Mouse (Mus musculus) MEL (cell line): ENCODE results near the gene Rad51b. TPM values are rescaled to one million over a fixed set of nuclear protein-coding genes. Genes with fewer than 3 reads are reported as not detected.

Experiments
- DNase-seq: peaks from one replicate; pipeline ENCODE4 v3.0.0; 2011; ENCODE audit warnings: low read depth, low spot score
- H3K27ac ChIP-seq: 2 replicates; pipeline ENCODE4 v1.5.1; 2012; ENCODE audit warnings: low read depth, mild to moderate bottlenecking, control low read depth, low read length, moderate library complexity; ENCODE audit not compliant: control insufficient read depth
- H3K27me3 ChIP-seq, 2 experiments: fragments of 150-350 bp in 1 of 2; sonication (generic) in 1 of 2; 2 replicates each; pipeline ENCODE4 v1.6.1; 2012; ENCODE audit warnings: low read length in 2 of 2, mild to moderate bottlenecking in 2 of 2, improper control_type of control experiment in 1 of 2, moderate library complexity in 1 of 2; ENCODE audit not compliant: insufficient read depth in 2 of 2, control insufficient read depth in 1 of 2
- H3K36me3 ChIP-seq, 2 experiments: 2 replicates each; pipeline ENCODE4 v1.6.1; 2012 to 2014; ENCODE audit warnings: low read length in 2 of 2, improper control_type of control experiment in 1 of 2, inconsistent platforms in 1 of 2, mild to moderate bottlenecking in 1 of 2; ENCODE audit not compliant: insufficient read depth in 2 of 2, control insufficient read depth in 1 of 2
- H3K4me1 ChIP-seq, 2 experiments: fragments of 150-350 bp in 1 of 2; sonication (generic) in 1 of 2; 2 replicates each; pipeline ENCODE4 v1.6.1; 2012; ENCODE audit warnings: low read length in 2 of 2, improper control_type of control experiment in 1 of 2, mild to moderate bottlenecking in 1 of 2; ENCODE audit not compliant: insufficient read depth in 2 of 2, control insufficient read depth in 1 of 2
- H3K4me3 ChIP-seq, 2 experiments: fragments of 150-350 bp in 1 of 2; sonication (generic) in 1 of 2; 2 replicates each; pipeline ENCODE4 v1.5.1; 2012; ENCODE audit warnings: low read depth in 2 of 2, low read length in 2 of 2, mild to moderate bottlenecking in 2 of 2, moderate library complexity in 2 of 2, control low read depth in 1 of 2, improper control_type of control experiment in 1 of 2; ENCODE audit not compliant: control insufficient read depth in 1 of 2, insufficient read depth in 1 of 2
- H3K79me2 ChIP-seq: 2 replicates; pipeline ENCODE4 v1.6.1; 2012; ENCODE audit warnings: mild to moderate bottlenecking, low read length, moderate library complexity; ENCODE audit not compliant: control insufficient read depth, poor library complexity, insufficient read depth
- H3K9ac ChIP-seq: 2 replicates; pipeline ENCODE4 v1.6.1; 2012; ENCODE audit warnings: low read depth, mild to moderate bottlenecking, control low read depth, low read length, moderate library complexity; ENCODE audit not compliant: control insufficient read depth, poor library complexity, severe bottlenecking
- H3K9me3 ChIP-seq: fragments of 150-350 bp; sonication (generic); replicated peaks from 2 replicates; pipeline ENCODE4 v1.6.1; 2012; ENCODE audit warnings: mild to moderate bottlenecking, low read length, improper control_type of control experiment, moderate library complexity; ENCODE audit not compliant: insufficient read depth
- BHLHE40 ChIP-seq: IDR thresholded peaks from 2 replicates; pipeline ENCODE4 v1.6.1; 2012; ENCODE audit warnings: low read depth, mild to moderate bottlenecking, inconsistent platforms, low read length, improper control_type of control experiment, borderline replicate concordance
- CHD1 ChIP-seq: IDR thresholded peaks from 2 replicates; pipeline ENCODE4 v1.6.1; 2012; ENCODE audit warnings: low read depth, mild to moderate bottlenecking, inconsistent platforms, low read length, improper control_type of control experiment
- CTCF ChIP-seq, 3 experiments: IDR thresholded peaks in 2 of 3; conservative IDR thresholded peaks in 1 of 3; 2 replicates each; pipeline ENCODE4 v1.5.1; 2011 to 2012; ENCODE audit warnings: low read length in 3 of 3, low read depth in 2 of 3, mild to moderate bottlenecking in 2 of 3, improper control_type of control experiment in 1 of 3, inconsistent platforms in 1 of 3, mixed read lengths in 1 of 3, moderate library complexity in 1 of 3; ENCODE audit not compliant: control insufficient read depth in 1 of 3, insufficient read depth in 1 of 3, poor library complexity in 1 of 3, severe bottlenecking in 1 of 3
- E2F4 ChIP-seq: IDR thresholded peaks from 2 replicates; pipeline ENCODE4 v1.6.1; 2011; ENCODE audit warnings: low read depth, low read length, improper control_type of control experiment, borderline replicate concordance
- ETS1 ChIP-seq: IDR thresholded peaks from 2 replicates; pipeline ENCODE4 v1.6.1; 2012; ENCODE audit warnings: low read depth, mild to moderate bottlenecking, inconsistent platforms, low read length, improper control_type of control experiment, moderate library complexity
- JUND ChIP-seq: IDR thresholded peaks from 2 replicates; pipeline ENCODE4 v1.6.1; 2011; ENCODE audit warnings: low read depth, mild to moderate bottlenecking, improper control_type of control experiment, low read length
- MAFK ChIP-seq: IDR thresholded peaks from 2 replicates; pipeline ENCODE4 v1.6.1; 2011; ENCODE audit warnings: low read depth, mild to moderate bottlenecking, low read length, improper control_type of control experiment, borderline replicate concordance
- MAZ ChIP-seq: IDR thresholded peaks from 2 replicates; pipeline ENCODE4 v1.6.1; 2012; ENCODE audit warnings: low read depth, mild to moderate bottlenecking, inconsistent platforms, low read length, improper control_type of control experiment
- MEF2A ChIP-seq: IDR thresholded peaks from 2 replicates; pipeline ENCODE4 v1.6.1; 2014; ENCODE audit warnings: low read depth, mild to moderate bottlenecking, inconsistent platforms, low read length, improper control_type of control experiment; ENCODE audit not compliant: poor library complexity, insufficient replicate concordance, severe bottlenecking; ENCODE audit errors: extremely low read depth
- MXI1 ChIP-seq: IDR thresholded peaks from 2 replicates; pipeline ENCODE4 v1.6.1; 2011; ENCODE audit warnings: mild to moderate bottlenecking, low read depth, low read length, improper control_type of control experiment
- MYC ChIP-seq: IDR thresholded peaks from 2 replicates; pipeline ENCODE4 v1.6.1; 2011; ENCODE audit warnings: low read depth, mild to moderate bottlenecking, low read length, improper control_type of control experiment, moderate library complexity
- NELFE ChIP-seq: IDR thresholded peaks from 2 replicates; pipeline ENCODE4 v1.6.1; 2011; ENCODE audit warnings: low read depth, low read length, improper control_type of control experiment
- POLR2A ChIP-seq, 2 experiments: IDR thresholded peaks; 2 replicates each; pipeline ENCODE4 v1.6.1; 2011 to 2012; ENCODE audit warnings: low read length in 2 of 2, mild to moderate bottlenecking in 2 of 2, control low read depth in 1 of 2, improper control_type of control experiment in 1 of 2, low read depth in 1 of 2, moderate library complexity in 1 of 2; ENCODE audit not compliant: control insufficient read depth in 1 of 2, insufficient read depth in 1 of 2, poor library complexity in 1 of 2
- POLR2AphosphoS2 ChIP-seq: IDR thresholded peaks from 2 replicates; pipeline ENCODE4 v1.6.1; 2011; ENCODE audit warnings: low read length, improper control_type of control experiment
- RCOR1 ChIP-seq: IDR thresholded peaks from 2 replicates; pipeline ENCODE4 v1.6.1; 2012; ENCODE audit warnings: low read depth, mild to moderate bottlenecking, inconsistent platforms, low read length, improper control_type of control experiment
- SIN3A ChIP-seq: IDR thresholded peaks from 2 replicates; pipeline ENCODE4 v1.6.1; 2012; ENCODE audit warnings: low read length, improper control_type of control experiment, inconsistent platforms
- TCF12 ChIP-seq: IDR thresholded peaks from 2 replicates; pipeline ENCODE4 v1.6.1; 2014; ENCODE audit warnings: low read depth, mild to moderate bottlenecking, inconsistent platforms, low read length, improper control_type of control experiment, moderate library complexity
- UBTF ChIP-seq: IDR thresholded peaks from 2 replicates; pipeline ENCODE4 v1.6.1; 2012; ENCODE audit warnings: low read depth, mild to moderate bottlenecking, inconsistent platforms, low read length, improper control_type of control experiment, moderate library complexity, borderline replicate concordance; ENCODE audit not compliant: insufficient read depth
- USF1 ChIP-seq: IDR thresholded peaks from 2 replicates; pipeline ENCODE4 v1.6.1; 2014; ENCODE audit warnings: low read depth, mild to moderate bottlenecking, inconsistent platforms, low read length, improper control_type of control experiment, moderate library complexity
- USF2 ChIP-seq, 2 experiments: IDR thresholded peaks; 2 replicates each; pipeline ENCODE4 v1.6.1; 2011 to 2012; ENCODE audit warnings: improper control_type of control experiment in 2 of 2, low read length in 2 of 2, borderline replicate concordance in 1 of 2, inconsistent platforms in 1 of 2, low read depth in 1 of 2, mild to moderate bottlenecking in 1 of 2; ENCODE audit not compliant: insufficient read depth in 1 of 2
- ZC3H11A ChIP-seq: IDR thresholded peaks from 2 replicates; pipeline ENCODE4 v1.6.1; 2012; ENCODE audit warnings: low read depth, mild to moderate bottlenecking, inconsistent platforms, low read length, improper control_type of control experiment
- ZKSCAN1 ChIP-seq: IDR thresholded peaks from 2 replicates; pipeline ENCODE4 v1.6.1; 2012; ENCODE audit warnings: low read depth, mild to moderate bottlenecking, inconsistent platforms, low read length, improper control_type of control experiment, moderate library complexity
- ZMIZ1 ChIP-seq: IDR thresholded peaks from 2 replicates; pipeline ENCODE4 v1.6.1; 2012; ENCODE audit warnings: low read depth, mild to moderate bottlenecking, inconsistent platforms, low read length, improper control_type of control experiment, moderate library complexity
- polyA plus RNA-seq, 2 experiments: library from polyadenylated mRNA; stranded (reverse) in 1 of 2; unstranded in 1 of 2; fragments of >175 nt in 1 of 2; fragments of >200 nt in 1 of 2; gene quantifications; 2 replicates each; pipeline versions ENCODE4 v1.2.1 to v1.2.4; 2012; ENCODE audit warnings: low replicate concordance in 2 of 2, low read depth in 1 of 2; ENCODE audit not compliant: insufficient read length in 2 of 2, insufficient read depth in 1 of 2, missing spikeins in 1 of 2
- total RNA-seq: library from RNA; depleted of rRNA; stranded (reverse); fragments of 300-350 nt; gene quantifications from 2 replicates; pipeline ENCODE4 v1.2.3, GENCODE M21; 2012

Rad51b gene
- total and polyA plus RNA-seq, 3 experiments = 3.6 to 5.7 TPM; not detected in 1

- Histone ChIP-seq H3K27ac (no peak overlapping the region), H3K4me1 (no peaks in the 10 kb centered on the region), H3K79me2 (no peaks in the 10 kb centered on the region), H3K36me3 (no peaks in the 10 kb centered on the region), H3K9me3 (no peaks in the 10 kb centered on the region), H3K27me3 (no peaks in the 10 kb centered on the region), H3K9ac (no peak overlapping the region), H3K4me3 (no peak overlapping the region)
- DNase-seq = no peak
- no peak for TF ChIP-seq POLR2AphosphoS2
- no peak for TF ChIP-seq MEF2A
- no peak for TF ChIP-seq BHLHE40
- TF ChIP-seq MYC = no peak
- no peak for TF ChIP-seq NELFE
- TF ChIP-seq USF1 = no peak
- TF ChIP-seq CTCF (IDR thresholded peaks at IDR 0.05 in 2 of 3, conservative IDR thresholded peaks at IDR 0.05 in 1 of 3; ENCODE audit: control insufficient read depth in 1 of 3, insufficient read depth in 1 of 3, low read depth in 2 of 3, low read length in 3 of 3, poor library complexity in 1 of 3, severe bottlenecking in 1 of 3) = no peak
- no peak for TF ChIP-seq RCOR1
- no peak for TF ChIP-seq ZMIZ1
- no peak for TF ChIP-seq MAFK
- no peak for TF ChIP-seq ETS1
- no peak for TF ChIP-seq POLR2A (IDR thresholded peaks at IDR 0.05; ENCODE audit: control insufficient read depth in 1 of 2, insufficient read depth in 1 of 2, low read depth in 1 of 2, low read length in 2 of 2, poor library complexity in 1 of 2)
- TF ChIP-seq TCF12 = no peak
- no peak for TF ChIP-seq CHD1
- TF ChIP-seq MAZ = no peak
- no peak for TF ChIP-seq ZKSCAN1
- no peak for TF ChIP-seq UBTF
- no peak for TF ChIP-seq E2F4
These were observed 422.2 kb downstream of the Rad51b start for GRCm38 (mm10) chr12:79719091-79719846.

GRCm38 (mm10) chr12:79719847-79720201, 422.7 kb downstream of the Rad51b start:
- no peak for TF ChIP-seq SIN3A
- TF ChIP-seq USF1 = no peak
- TF ChIP-seq MXI1 = no peak
- no peak for TF ChIP-seq ZKSCAN1
- no peak for TF ChIP-seq JUND
- TF ChIP-seq USF2 (IDR thresholded peaks at IDR 0.05; ENCODE audit: borderline replicate concordance in 1 of 2, insufficient read depth in 1 of 2, low read depth in 1 of 2, low read length in 2 of 2) = no peak
- no peak for TF ChIP-seq POLR2AphosphoS2
- TF ChIP-seq ZC3H11A = no peak
- DNase-seq = no peak
- H3K79me2 ChIP-seq = no peaks in the 10 kb centered on the region
- peaks cover 2% of the 10 kb centered on the region in 2 experiments; a peak in 2 of 4 replicates for H3K4me1 ChIP-seq
- peaks cover 0 to 2% of the 10 kb centered on the region in 2 experiments; a peak in 2 of 4 replicates for H3K36me3 ChIP-seq
- no peak overlapping the region for H3K9ac ChIP-seq
- no peak overlapping the region for H3K4me3 ChIP-seq
- no peaks in the 10 kb centered on the region for H3K9me3 ChIP-seq
- H3K27ac ChIP-seq = no peak overlapping the region
- no peaks in the 10 kb centered on the region for H3K27me3 ChIP-seq
